Mouse (Mus musculus) ES-E14 (cell line): ENCODE data around the gene Serpine2. TPM values are rescaled to one million over a fixed set of nuclear protein-coding genes. Genes with fewer than 3 reads are reported as not detected.

Experiments used
- DNase-seq: peaks from one replicate; pipeline ENCODE4 v3.0.0-alpha.2; 2013; ENCODE audit warnings: low read depth, low spot score
- H3K27ac ChIP-seq: 2 replicates; pipeline ENCODE4 v1.5.1; 2012; ENCODE audit warnings: low read depth, mild to moderate bottlenecking, low read length, moderate library complexity, mixed read lengths; ENCODE audit not compliant: poor library complexity, insufficient read depth, severe bottlenecking
- H3K36me3 ChIP-seq: 2 replicates; pipeline ENCODE4 v1.6.1; 2012; ENCODE audit warnings: mild to moderate bottlenecking, low read length, moderate library complexity, mixed read lengths; ENCODE audit not compliant: control insufficient read depth, poor library complexity, insufficient read depth, severe bottlenecking
- H3K4me1 ChIP-seq, 2 experiments: fragments of 150-350 bp in 1 of 2; sonication (generic) in 1 of 2; 2 replicates each; pipeline ENCODE4 v1.6.1; 2012; ENCODE audit warnings: low read length in 2 of 2, mild to moderate bottlenecking in 1 of 2, mixed read lengths in 1 of 2; ENCODE audit not compliant: control insufficient read depth in 2 of 2, insufficient read depth in 2 of 2, poor library complexity in 1 of 2
- H3K4me3 ChIP-seq, 2 experiments: fragments of 150-350 bp in 1 of 2; sonication (generic) in 1 of 2; 2 replicates each; pipeline ENCODE4 v1.5.1; 2012; ENCODE audit warnings: low read length in 2 of 2, low read depth in 1 of 2, mild to moderate bottlenecking in 1 of 2, mixed read lengths in 1 of 2; ENCODE audit not compliant: insufficient read depth in 1 of 2, poor library complexity in 1 of 2, severe bottlenecking in 1 of 2
- H3K9ac ChIP-seq: 2 replicates; pipeline ENCODE4 v1.6.1; 2012; ENCODE audit warnings: low read depth, mild to moderate bottlenecking, low read length, mixed read lengths; ENCODE audit not compliant: poor library complexity, insufficient read depth, severe bottlenecking
- H3K9me3 ChIP-seq: fragments of 150-350 bp; sonication (generic); 2 replicates; pipeline ENCODE4 v1.6.1; 2012; ENCODE audit warnings: low read depth, mild to moderate bottlenecking, low read length; ENCODE audit not compliant: control insufficient read depth, insufficient read depth
- CHD2 ChIP-seq: IDR thresholded peaks from 2 replicates; pipeline ENCODE4 v1.6.1; 2014; ENCODE audit warnings: mild to moderate bottlenecking, low read depth, low read length, inconsistent platforms
- HCFC1 ChIP-seq: IDR thresholded peaks from 2 replicates; pipeline ENCODE4 v1.6.1; 2012; ENCODE audit warnings: low read length, inconsistent platforms, borderline replicate concordance; ENCODE audit not compliant: insufficient read depth
- MAFK ChIP-seq: IDR thresholded peaks from 2 replicates; pipeline ENCODE4 v1.6.1; 2014; ENCODE audit warnings: mild to moderate bottlenecking, low read depth, low read length, inconsistent platforms; ENCODE audit not compliant: insufficient read depth
- ZC3H11A ChIP-seq: IDR thresholded peaks from 2 replicates; pipeline ENCODE4 v1.6.1; 2012; ENCODE audit warnings: low read depth, mild to moderate bottlenecking, inconsistent platforms, low read length, borderline replicate concordance
- ZNF384 ChIP-seq: IDR thresholded peaks from 2 replicates; pipeline ENCODE4 v1.6.1; 2012; ENCODE audit warnings: low read depth, low read length, inconsistent platforms
- in situ Hi-C, 2 experiments: fragments of 600-800 bp; cut with MboI; formaldehyde crosslinking; loops; one replicate each; pipeline ENCODE4 v1.15.1; 2025; ENCODE audit warnings: low sequenced_read_pairs in 2 of 2, inconsistent platforms in 1 of 2; ENCODE audit not compliant: unreplicated experiment in 2 of 2
- total RNA-seq: library from RNA; depleted of rRNA; stranded (reverse); fragments of 300-350 nt; gene quantifications from 2 replicates; pipeline ENCODE4 v1.2.3, GENCODE M21; 2012

The Serpine2 gene
- total RNA-seq, 1 experiment: 37.0 TPM

GRCm38 (mm10) chr1:79761106-79761916, 99.7 kb downstream of the Serpine2 start:
- TF ChIP-seq ZNF384 (no peak), ZC3H11A (no peak), MAFK (no peak), CHD2 (0 out of 2 replicates have a peak, but pooled peaks have one; percentile 32), HCFC1 (0 out of 2 replicates have a peak, but pooled peaks have one; percentile 44)
- no peaks in the 10 kb centered on the region for H3K36me3 ChIP-seq
- H3K9me3 ChIP-seq: no peaks in the 10 kb centered on the region
- H3K4me3 ChIP-seq: peak overlapping the region; percentile 83 to 99
- DNase-seq: peak; percentile 52
- in situ Hi-C loops: no loop called here
- H3K4me1 ChIP-seq: peaks cover 0 to 3% of the 10 kb centered on the region in 2 experiments; a peak in 1 of 4 replicates
- H3K9ac ChIP-seq: peak overlapping the region; percentile 97
- peak overlapping the region; percentile 48; the same call in 1 of the 2 replicates for H3K27ac ChIP-seq

- peak overlapping the region; percentile 97 for H3K9ac ChIP-seq
- H3K36me3 ChIP-seq: no peaks in the 10 kb centered on the region; the same call in 1 of the 2 replicates
- peak; percentile 17 for DNase-seq
- TF ChIP-seq MAFK: no peak
- TF ChIP-seq ZC3H11A: no peak
- TF ChIP-seq HCFC1: no peak
- TF ChIP-seq CHD2: no peak
- no peak for TF ChIP-seq ZNF384
- in situ Hi-C loops: no loop called here
- no peaks in the 10 kb centered on the region for H3K9me3 ChIP-seq
- peaks cover 0 to 3% of the 10 kb centered on the region in 2 experiments; a peak in 1 of 4 replicates for H3K4me1 ChIP-seq
- peak overlapping the region; percentile 83 to 99 for H3K4me3 ChIP-seq
- no peak overlapping the region for H3K27ac ChIP-seq
Measured at GRCm38 (mm10) chr1:79760656-79761055, 100.3 kb downstream of the Serpine2 start.

GRCm38 (mm10) chr1:79759436-79759972, 101.5 kb downstream of the Serpine2 start:
- TF ChIP-seq MAFK (no peak), ZNF384 (no peak), ZC3H11A (no peak), HCFC1 (no peak), CHD2 (no peak)
- no peaks in the 10 kb centered on the region; the same call in 1 of the 2 replicates for H3K36me3 ChIP-seq
- H3K4me1 ChIP-seq: peaks cover 0 to 3% of the 10 kb centered on the region in 2 experiments; a peak in 1 of 4 replicates
- in situ Hi-C loops: no loop called here
- H3K27ac ChIP-seq: no peak overlapping the region
- H3K9me3 ChIP-seq: no peaks in the 10 kb centered on the region
- H3K4me3 ChIP-seq: no peak overlapping the region
- DNase-seq: no peak
- H3K9ac ChIP-seq: no peak overlapping the region

- Histone ChIP-seq H3K4me3 (no peak overlapping the region), H3K27ac (no peak overlapping the region), H3K9me3 (no peaks in the 10 kb centered on the region), H3K4me1 (peaks cover 0 to 3% of the 10 kb centered on the region in 2 experiments; a peak in 1 of 4 replicates), H3K36me3 (no peaks in the 10 kb centered on the region; the same call in 1 of the 2 replicates), H3K9ac (no peak overlapping the region)
- DNase-seq: no peak
- in situ Hi-C loops: no loop called here
- TF ChIP-seq ZC3H11A: no peak
- TF ChIP-seq ZNF384: no peak
- TF ChIP-seq HCFC1: no peak
- no peak for TF ChIP-seq CHD2
- no peak for TF ChIP-seq MAFK
Measured at GRCm38 (mm10) chr1:79759006-79759405, 102.0 kb downstream of the Serpine2 start.
